Mouse (Mus musculus) liver, embryonic 14.5 days (tissue): ENCODE data around the gene Extl2. TPM values are rescaled to one million over a fixed set of nuclear protein-coding genes. Genes with fewer than 3 reads are reported as not detected.

Source experiments
- ATAC-seq: fragments of 200-750 bp; cut with Nextera tagmentation; 2 replicates; pipeline ENCODE4 v1.8.0; 2017; ENCODE audit warnings: moderate number of reproducible peaks, mild to moderate bottlenecking, moderate library complexity; ENCODE audit not compliant: insufficient read depth
- DNase-seq, 3 experiments: peaks; one replicate each; pipeline ENCODE4 v3.0.0-alpha.2; 2012 to 2013; ENCODE audit warnings: low read depth in 3 of 3, low spot score in 3 of 3
- H3K27ac ChIP-seq: fragments of 300-500 bp; sonication (generic); 2 replicates; pipeline ENCODE4 v1.5.1; 2014; ENCODE audit warnings: moderate library complexity, mild to moderate bottlenecking, control low read depth, inconsistent platforms
- H3K27me3 ChIP-seq: fragments of 300-500 bp; sonication (generic); 2 replicates; pipeline ENCODE4 v1.6.1; 2014; ENCODE audit warnings: mild to moderate bottlenecking, low read length, moderate library complexity; ENCODE audit not compliant: control insufficient read depth, insufficient read depth
- H3K36me3 ChIP-seq: fragments of 300-500 bp; sonication (generic); replicated peaks from 2 replicates; pipeline ENCODE4 v1.6.1; 2014; ENCODE audit warnings: low read depth; ENCODE audit not compliant: control insufficient read depth, insufficient read depth
- H3K4me1 ChIP-seq, 2 experiments: fragments of 200-500 bp in 1 of 2; fragments of 300-500 bp in 1 of 2; sonication (generic) in 1 of 2; replicated peaks; 2 replicates each; pipeline ENCODE4 v1.6.1; 2012 to 2014; ENCODE audit warnings: antibody characterized with exemption in 1 of 2, inconsistent platforms in 1 of 2, low read length in 1 of 2; ENCODE audit not compliant: control insufficient read depth in 2 of 2, insufficient read depth in 2 of 2
- H3K4me2 ChIP-seq: fragments of 300-500 bp; sonication (generic); 2 replicates; pipeline ENCODE4 v1.6.1; 2014; ENCODE audit warnings: low read depth, mild to moderate bottlenecking, control low read depth, moderate library complexity
- H3K4me3 ChIP-seq, 2 experiments: fragments of 200-500 bp in 1 of 2; fragments of 300-500 bp in 1 of 2; sonication (generic) in 1 of 2; 2 replicates each; pipeline ENCODE4 v1.5.1; 2012 to 2014; ENCODE audit warnings: low read depth in 2 of 2, low read length in 2 of 2, mild to moderate bottlenecking in 2 of 2, control low read depth in 1 of 2, inconsistent platforms in 1 of 2, moderate library complexity in 1 of 2; ENCODE audit not compliant: insufficient read depth in 1 of 2
- H3K9ac ChIP-seq: fragments of 300-500 bp; sonication (generic); replicated peaks from 2 replicates; pipeline ENCODE4 v1.6.1; 2014; ENCODE audit warnings: mild to moderate bottlenecking, control low read depth, moderate library complexity
- H3K9me3 ChIP-seq: fragments of 300-500 bp; sonication (generic); 2 replicates; pipeline ENCODE4 v1.6.1; 2016; ENCODE audit warnings: low read length, mixed read lengths; ENCODE audit not compliant: control insufficient read depth
- CTCF ChIP-seq: IDR thresholded peaks from 2 replicates; pipeline ENCODE4 v1.5.1; 2016; ENCODE audit warnings: antibody characterized with exemption, low read depth, control low read depth
- EP300 ChIP-seq: IDR thresholded peaks from 2 replicates; pipeline ENCODE4 v1.6.1; 2016; ENCODE audit warnings: antibody characterized with exemption, low read depth
- WGBS: fragments of 180-500 bp; shearing (Covaris S2); extraction: QIAGEN DNeasy Blood & Tissue Kit; methylation state at CpG from one replicate; pipeline ENCODE4 v1.1.7; 2014; ENCODE audit not compliant: insufficient replicate concordance; 5-methylcytosine and 5-hydroxymethylcytosine counted together
- polyA plus RNA-seq, 2 experiments: library from polyadenylated mRNA; depleted of rRNA in 1 of 2; stranded (reverse) in 1 of 2; unstranded in 1 of 2; fragments of >200 nt; fragmentation: Nextera tagmentation in 1 of 2; extraction: Ambion mirVana in 1 of 2; gene quantifications; 2 replicates each; pipeline versions ENCODE4 v1.2.1 to v1.2.3; 2012 to 2014

Extl2 gene
- polyA plus RNA-seq, 2 experiments = 1.3 to 4.3 TPM

GRCm38 (mm10) chr3:115974995-115975394 lies 32.3 kb upstream of the Extl2 start:
- TF ChIP-seq CTCF (no peak), EP300 (no peak)
- Histone ChIP-seq H3K27ac (no peak overlapping the region), H3K4me1 (no peaks in the 10 kb centered on the region), H3K36me3 (peaks cover 3% of the 10 kb centered on the region; the same call in 1 of the 2 replicates), H3K4me2 (no peak overlapping the region), H3K4me3 (no peak overlapping the region), H3K9ac (no peak overlapping the region), H3K27me3 (no peaks in the 10 kb centered on the region), H3K9me3 (no peaks in the 10 kb centered on the region)
- DNase-seq = no peak
- ATAC-seq = no peak
- 82% methylated on average over 10 of the region's 10 CpGs for WGBS

- H3K9ac ChIP-seq = no peak overlapping the region
- 16% methylated on average over 1 of the region's 1 CpGs for WGBS
- peaks cover 5% of the 10 kb centered on the region; the same call in 1 of the 2 replicates for H3K36me3 ChIP-seq
- no peak overlapping the region for H3K27ac ChIP-seq
- TF ChIP-seq CTCF (0 out of 2 replicates have a peak, but pooled peaks have one; percentile 14), EP300 (no peak)
- no peak for ATAC-seq
- no peaks in the 10 kb centered on the region for H3K4me1 ChIP-seq
- H3K9me3 ChIP-seq = no peaks in the 10 kb centered on the region
- no peaks in the 10 kb centered on the region for H3K27me3 ChIP-seq
- no peak for DNase-seq
- H3K4me3 ChIP-seq = no peak overlapping the region
- H3K4me2 ChIP-seq = no peak overlapping the region
These were observed 28.3 kb upstream of the Extl2 start for GRCm38 (mm10) chr3:115979000-115979399.

- DNase-seq = no peak
- Histone ChIP-seq H3K4me3 (no peak overlapping the region), H3K9me3 (no peaks in the 10 kb centered on the region), H3K9ac (no peak overlapping the region), H3K27ac (no peak overlapping the region), H3K36me3 (peaks cover 5% of the 10 kb centered on the region), H3K4me1 (no peaks in the 10 kb centered on the region), H3K4me2 (no peak overlapping the region), H3K27me3 (no peaks in the 10 kb centered on the region)
- no peak for ATAC-seq
- 85% methylated on average over 8 of the region's 8 CpGs for WGBS
- TF ChIP-seq EP300 (no peak), CTCF (no peak)
These were observed 24.0 kb upstream of the Extl2 start for GRCm38 (mm10) chr3:115983217-115983616.

DNA sequence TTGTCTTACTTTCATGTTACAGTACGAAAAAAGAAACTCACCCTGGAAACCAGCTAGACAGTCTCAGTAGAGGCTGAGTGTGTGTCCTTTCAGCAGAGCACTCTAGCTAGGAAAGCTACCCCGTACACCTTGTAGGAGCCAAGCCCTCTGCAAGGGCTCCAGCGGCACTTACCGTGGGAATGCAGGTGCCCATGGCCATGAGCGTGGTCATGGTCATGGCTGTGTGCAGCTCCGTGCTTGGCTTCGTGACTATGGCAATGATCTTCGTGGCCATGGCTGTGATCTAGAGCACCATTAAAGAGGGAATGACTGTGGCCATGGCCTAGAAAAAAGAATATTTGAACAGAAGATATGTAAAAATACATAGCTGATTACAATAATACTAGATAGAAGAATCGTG lies 22.6 kb upstream of the Extl2 start:
- H3K36me3 ChIP-seq = peaks cover 6% of the 10 kb centered on the region
- no peak overlapping the region for H3K4me3 ChIP-seq
- no peaks in the 10 kb centered on the region for H3K27me3 ChIP-seq
- 88% methylated on average over 9 of the region's 9 CpGs for WGBS
- DNase-seq = no peak
- no peaks in the 10 kb centered on the region for H3K9me3 ChIP-seq
- TF ChIP-seq CTCF (no peak), EP300 (no peak)
- no peak overlapping the region for H3K9ac ChIP-seq
- no peak overlapping the region for H3K27ac ChIP-seq
- ATAC-seq = no peak
- no peak overlapping the region for H3K4me2 ChIP-seq
- H3K4me1 ChIP-seq = no peaks in the 10 kb centered on the region

- H3K27me3 ChIP-seq = no peaks in the 10 kb centered on the region
- peaks cover 6% of the 10 kb centered on the region for H3K36me3 ChIP-seq
- no peaks in the 10 kb centered on the region for H3K4me1 ChIP-seq
- 57% methylated on average over 9 of the region's 9 CpGs for whole genome bisulfite sequencing
- no peak overlapping the region for H3K9ac ChIP-seq
- H3K4me2 ChIP-seq = no peak overlapping the region
- H3K27ac ChIP-seq = no peak overlapping the region
- H3K9me3 ChIP-seq = no peaks in the 10 kb centered on the region
- H3K4me3 ChIP-seq = no peak overlapping the region
- TF ChIP-seq EP300 (no peak), CTCF (no peak)
- ATAC-seq = no peak
- DNase-seq = no peak
These were observed 21.9 kb upstream of the Extl2 start for GRCm38 (mm10) chr3:115985183-115985892.
